Mouse (Mus musculus): ENCODE measurements at regions not wholly inside any gene's neighbourhood (a gene's known extent, or its start where the extent isn't known, plus 50 kb on each side); places are given as distances from the start of the nearest gene placed in this dataset.

- H3K79me2 ChIP-seq (ENCODE audit: control insufficient read depth, insufficient read depth, low read length, poor library complexity): no peaks in the 10 kb centered on the region
- DNase-seq (ENCODE audit: low read depth, low spot score): no peak
- H3K9me3 ChIP-seq (replicated peaks; ENCODE audit: insufficient read depth, low read length): no peaks in the 10 kb centered on the region
- H3K27me3 ChIP-seq (ENCODE audit: control insufficient read depth in 1 of 2, insufficient read depth in 2 of 2, low read length in 2 of 2): no peaks in the 10 kb centered on the region
- H3K36me3 ChIP-seq (ENCODE audit: control insufficient read depth in 1 of 2, insufficient read depth in 2 of 2, low read length in 2 of 2): no peaks in the 10 kb centered on the region
- no peak overlapping the region for H3K4me3 ChIP-seq (ENCODE audit: control insufficient read depth in 1 of 2, insufficient read depth in 1 of 2, low read depth in 2 of 2, low read length in 2 of 2)
- H3K27ac ChIP-seq (ENCODE audit: control insufficient read depth, low read depth, low read length): no peak overlapping the region
- no peak for TF ChIP-seq POLR2AphosphoS5 (IDR thresholded peaks at IDR 0.05; ENCODE audit: borderline replicate concordance, low read depth, low read length)
- no peak for TF ChIP-seq E2F4 (IDR thresholded peaks at IDR 0.05; ENCODE audit: borderline replicate concordance, low read depth, low read length)
- TF ChIP-seq BHLHE40 (IDR thresholded peaks at IDR 0.05; ENCODE audit: borderline replicate concordance, low read depth, low read length): no peak
- TF ChIP-seq SMC3 (IDR thresholded peaks at IDR 0.05; ENCODE audit: low read depth, low read length): no peak
- TF ChIP-seq EP300 (IDR thresholded peaks at IDR 0.05; ENCODE audit: low read depth in 1 of 2, low read length in 2 of 2): no peak
- no peak for TF ChIP-seq MYB (IDR thresholded peaks at IDR 0.05; ENCODE audit: low read depth, low read length)
- TF ChIP-seq NELFE (IDR thresholded peaks at IDR 0.05; ENCODE audit: low read depth, low read length): no peak
- no peak for TF ChIP-seq MEF2A (IDR thresholded peaks at IDR 0.05; ENCODE audit: extremely low read depth, insufficient replicate concordance, low read depth, low read length, poor library complexity, severe bottlenecking)
- no peak for TF ChIP-seq CHD1 (IDR thresholded peaks at IDR 0.05; ENCODE audit: low read depth, low read length)
- TF ChIP-seq RCOR1 (IDR thresholded peaks at IDR 0.05; ENCODE audit: low read depth, low read length): no peak
- TF ChIP-seq ZNF384 (IDR thresholded peaks at IDR 0.05; ENCODE audit: low read depth, low read length): no peak
- TF ChIP-seq CHD2 (IDR thresholded peaks at IDR 0.05; ENCODE audit: low read length): no peak
- TF ChIP-seq ELF1 (IDR thresholded peaks at IDR 0.05; ENCODE audit: low read depth, low read length): no peak
- no peak for TF ChIP-seq UBTF (IDR thresholded peaks at IDR 0.05; ENCODE audit: borderline replicate concordance, insufficient read depth, low read depth, low read length)
- no peak for TF ChIP-seq ZKSCAN1 (IDR thresholded peaks at IDR 0.05; ENCODE audit: low read depth, low read length)
- no peak for TF ChIP-seq KAT2A (conservative IDR thresholded peaks at IDR 0.05; ENCODE audit: low read depth, low read length)
- no peak for TF ChIP-seq TAL1 (IDR thresholded peaks at IDR 0.05; ENCODE audit: low read length)
- no peak for TF ChIP-seq MYC (IDR thresholded peaks at IDR 0.05; ENCODE audit: low read depth, low read length)
- no peak for TF ChIP-seq NRF1 (IDR thresholded peaks at IDR 0.05; ENCODE audit: insufficient read depth, low read depth, low read length, poor library complexity, severe bottlenecking)
- TF ChIP-seq USF2 (IDR thresholded peaks at IDR 0.05; ENCODE audit: borderline replicate concordance in 1 of 2, insufficient read depth in 1 of 2, low read depth in 1 of 2, low read length in 2 of 2): no peak
- no peaks in the 10 kb centered on the region for H3K4me1 ChIP-seq (ENCODE audit: control insufficient read depth in 1 of 2, insufficient read depth in 2 of 2, low read length in 2 of 2)
- H3K9ac ChIP-seq (ENCODE audit: control insufficient read depth, low read depth, low read length, poor library complexity, severe bottlenecking): no peak overlapping the region
These were observed 54.9 kb downstream of the Tas2r134 start for GRCm38 (mm10) chr2:51682177-51682576.

GRCm38 (mm10) chr2:51682745-51683144, 55.4 kb downstream of the Tas2r134 start:
- Histone ChIP-seq H3K79me2 (ENCODE audit: control insufficient read depth, insufficient read depth, low read length, poor library complexity) (no peaks in the 10 kb centered on the region), H3K9ac (ENCODE audit: control insufficient read depth, low read depth, low read length, poor library complexity, severe bottlenecking) (no peak overlapping the region), H3K27me3 (ENCODE audit: control insufficient read depth in 1 of 2, insufficient read depth in 2 of 2, low read length in 2 of 2) (no peaks in the 10 kb centered on the region), H3K36me3 (ENCODE audit: control insufficient read depth in 1 of 2, insufficient read depth in 2 of 2, low read length in 2 of 2) (no peaks in the 10 kb centered on the region), H3K4me3 (ENCODE audit: control insufficient read depth in 1 of 2, insufficient read depth in 1 of 2, low read depth in 2 of 2, low read length in 2 of 2) (no peak overlapping the region), H3K9me3 (replicated peaks; ENCODE audit: insufficient read depth, low read length) (no peaks in the 10 kb centered on the region), H3K27ac (ENCODE audit: control insufficient read depth, low read depth, low read length) (no peak overlapping the region), H3K4me1 (ENCODE audit: control insufficient read depth in 1 of 2, insufficient read depth in 2 of 2, low read length in 2 of 2) (no peaks in the 10 kb centered on the region)
- no peak for TF ChIP-seq CHD1 (IDR thresholded peaks at IDR 0.05; ENCODE audit: low read depth, low read length)
- TF ChIP-seq MEF2A (IDR thresholded peaks at IDR 0.05; ENCODE audit: extremely low read depth, insufficient replicate concordance, low read depth, low read length, poor library complexity, severe bottlenecking): no peak
- DNase-seq (ENCODE audit: low read depth, low spot score): no peak

Data from MEL (cell line).